Mouse (Mus musculus): ENCODE data around the gene Cln3.

DNA sequence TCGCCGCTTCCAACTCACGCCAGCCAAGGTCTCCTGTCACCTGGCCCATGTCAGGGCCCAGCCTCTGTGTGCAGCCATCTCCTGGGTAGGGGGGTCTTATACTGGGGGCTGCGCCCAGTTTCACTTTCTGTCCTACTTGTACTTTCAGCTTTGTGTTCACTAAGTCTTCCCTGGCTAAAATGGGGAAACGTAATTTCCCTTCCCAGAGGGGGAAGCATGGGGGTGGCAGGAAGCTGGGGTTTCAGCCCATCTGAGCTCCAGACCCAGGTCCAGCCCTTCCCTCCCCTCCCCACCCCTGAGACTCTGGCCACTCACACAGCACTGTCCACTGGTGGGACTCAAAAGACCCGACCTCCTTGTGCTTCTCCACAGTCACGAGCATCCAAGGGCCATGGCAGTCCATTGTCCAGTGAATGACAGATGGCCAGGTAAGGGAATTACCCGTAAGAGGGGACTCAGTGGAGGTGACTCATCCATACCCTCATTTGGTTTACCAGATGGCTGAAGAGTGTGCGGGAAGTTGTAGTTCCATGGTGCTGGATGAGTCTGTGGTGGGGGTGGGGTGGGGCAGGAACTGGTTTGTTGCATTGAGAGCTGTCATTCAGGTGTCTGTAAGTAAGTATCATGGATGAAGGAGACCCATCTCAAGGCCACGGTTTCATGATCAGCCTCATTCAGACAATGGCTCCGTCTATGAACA is 9.4 kb upstream of the Cln3 start, which contains the start of gene Il27:
- TF ChIP-seq CTCF (conservative IDR thresholded peaks at IDR 0.05; ENCODE audit: insufficient read depth, insufficient read length, low read depth, low read length) (no peak), POLR2A (IDR thresholded peaks at IDR 0.05; ENCODE audit: low read depth, low read length) (no peak)

Measured in kidney, adult 2 months (tissue).